Mouse (Mus musculus): Measurements from ENCODE around the gene Tbc1d14.

Gene Tbc1d14

DNA sequence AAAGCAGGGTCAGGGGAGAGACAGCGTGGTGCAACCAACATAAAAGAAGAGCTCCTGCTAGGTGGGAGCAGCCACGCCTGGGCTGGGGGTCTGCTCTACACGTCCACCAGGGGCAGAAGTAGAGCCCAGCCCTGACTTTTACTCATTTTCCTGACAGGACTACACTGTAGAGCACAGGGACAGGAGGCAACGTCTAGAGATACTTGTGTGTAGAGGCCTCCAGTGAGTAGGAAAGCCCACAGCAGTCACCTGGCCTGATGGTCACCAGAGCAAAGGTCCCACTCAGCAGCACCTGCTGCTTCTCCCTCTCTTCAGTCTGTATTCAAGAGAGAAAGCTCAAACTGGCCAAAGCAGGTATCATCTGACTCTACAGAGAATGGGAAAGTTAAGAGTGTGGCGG lies 87.4 kb downstream of the Tbc1d14 start:
- no peak for DNase-seq (ENCODE audit: low spot score)

DNA sequence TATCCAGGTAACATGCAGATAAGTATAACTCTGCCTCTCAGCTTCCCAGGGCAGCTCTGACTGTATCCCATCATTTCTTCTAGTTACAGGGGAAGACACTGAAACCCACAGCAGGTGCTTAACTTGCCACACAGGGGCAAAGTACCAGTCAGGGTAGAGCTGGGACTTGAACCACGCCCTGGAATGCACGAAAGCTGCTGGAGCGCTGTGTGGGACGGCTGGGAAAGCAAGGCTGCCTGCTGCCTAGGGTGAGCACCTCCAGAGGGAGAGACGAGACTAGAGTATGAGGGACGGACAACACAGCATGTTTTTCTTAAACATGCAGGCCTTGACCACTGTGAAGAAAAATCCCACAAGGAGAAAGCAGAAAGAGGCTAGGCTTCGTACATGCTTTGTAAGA lies 87.8 kb downstream of the Tbc1d14 start:
- no peak for DNase-seq (ENCODE audit: low spot score)

DNA sequence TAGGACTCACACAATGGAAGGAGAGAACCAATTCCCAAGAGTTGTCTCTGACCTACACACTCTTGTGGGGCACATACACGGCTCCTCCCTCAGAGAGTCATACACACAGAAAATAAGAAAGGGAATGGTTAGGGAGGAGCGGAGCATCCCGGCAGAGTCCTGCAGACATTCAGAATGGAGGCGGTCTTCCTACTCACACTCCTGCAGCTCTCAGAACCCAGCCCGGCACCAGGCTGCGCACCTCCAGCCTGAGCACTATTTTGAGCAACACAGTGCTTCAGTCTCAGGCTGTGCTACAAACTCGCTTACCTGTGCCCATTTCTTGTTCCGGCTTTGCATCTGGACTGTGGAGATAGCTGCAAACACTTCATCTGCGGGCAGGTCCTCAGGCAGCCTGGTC lies 98.4 kb downstream of the Tbc1d14 start:
- no peak for DNase-seq (ENCODE audit: low spot score)

DNA sequence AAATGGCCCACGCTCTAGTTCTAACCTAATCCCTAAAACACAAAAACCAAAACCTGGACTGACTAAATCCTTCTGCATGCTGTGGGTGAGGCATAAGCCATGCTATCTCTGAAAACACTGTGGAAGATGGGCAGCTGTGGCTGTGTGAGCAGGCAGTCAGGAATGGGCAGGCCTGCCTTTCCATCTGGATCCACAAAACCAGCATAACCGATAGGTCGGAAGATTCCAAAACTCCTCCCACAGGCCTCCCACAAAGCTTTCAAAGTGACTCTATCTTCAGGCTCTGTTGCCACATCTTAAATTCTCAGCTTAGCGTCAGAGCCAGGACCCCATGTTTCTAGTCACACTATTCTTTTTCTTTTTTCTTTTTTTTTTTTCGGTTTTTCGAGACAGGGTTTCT lies 99.2 kb downstream of the Tbc1d14 start:
- DNase-seq (ENCODE audit: low spot score) = no peak

DNA sequence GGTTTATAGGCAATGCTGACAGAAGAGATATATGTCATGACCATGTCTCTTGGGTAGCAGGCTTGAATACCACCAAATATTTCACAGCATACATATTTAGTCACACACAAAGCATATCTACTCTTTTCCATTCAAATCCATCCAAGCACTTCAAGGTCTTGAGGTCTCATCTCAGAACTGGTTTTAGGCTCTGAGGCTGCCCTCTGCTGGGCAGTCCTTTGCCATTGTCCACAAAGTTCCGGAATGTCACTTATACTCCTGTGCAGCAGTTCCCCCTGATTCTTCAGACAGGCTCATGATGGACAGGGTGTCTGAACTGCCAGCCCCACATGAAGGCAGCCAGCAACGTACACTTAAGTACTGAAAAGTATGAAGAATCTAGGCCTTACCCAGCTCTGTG lies 103.9 kb downstream of the Tbc1d14 start:
- no peak for DNase-seq (ENCODE audit: low spot score)

DNA sequence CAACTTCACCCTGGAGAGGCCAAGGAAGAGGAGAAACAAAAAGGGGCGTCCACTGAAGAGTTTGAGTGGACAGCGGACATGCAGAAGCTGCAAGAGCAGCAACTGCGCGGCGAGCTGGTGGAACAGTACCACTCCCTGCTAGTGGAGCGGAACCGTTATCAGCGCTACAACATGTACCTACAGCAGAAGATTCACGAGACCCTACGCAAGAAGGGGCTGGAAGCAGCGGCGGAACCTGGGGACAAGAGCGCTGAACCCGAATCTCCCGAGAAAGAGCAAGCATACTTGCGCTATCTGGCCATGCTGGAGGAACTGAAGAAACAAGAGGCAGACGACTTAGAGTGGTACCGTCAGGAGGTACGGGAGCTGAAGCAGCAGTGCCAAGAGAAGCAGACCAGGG lies 107.8 kb downstream of the Tbc1d14 start:
- DNase-seq (ENCODE audit: low spot score) = no peak

DNA sequence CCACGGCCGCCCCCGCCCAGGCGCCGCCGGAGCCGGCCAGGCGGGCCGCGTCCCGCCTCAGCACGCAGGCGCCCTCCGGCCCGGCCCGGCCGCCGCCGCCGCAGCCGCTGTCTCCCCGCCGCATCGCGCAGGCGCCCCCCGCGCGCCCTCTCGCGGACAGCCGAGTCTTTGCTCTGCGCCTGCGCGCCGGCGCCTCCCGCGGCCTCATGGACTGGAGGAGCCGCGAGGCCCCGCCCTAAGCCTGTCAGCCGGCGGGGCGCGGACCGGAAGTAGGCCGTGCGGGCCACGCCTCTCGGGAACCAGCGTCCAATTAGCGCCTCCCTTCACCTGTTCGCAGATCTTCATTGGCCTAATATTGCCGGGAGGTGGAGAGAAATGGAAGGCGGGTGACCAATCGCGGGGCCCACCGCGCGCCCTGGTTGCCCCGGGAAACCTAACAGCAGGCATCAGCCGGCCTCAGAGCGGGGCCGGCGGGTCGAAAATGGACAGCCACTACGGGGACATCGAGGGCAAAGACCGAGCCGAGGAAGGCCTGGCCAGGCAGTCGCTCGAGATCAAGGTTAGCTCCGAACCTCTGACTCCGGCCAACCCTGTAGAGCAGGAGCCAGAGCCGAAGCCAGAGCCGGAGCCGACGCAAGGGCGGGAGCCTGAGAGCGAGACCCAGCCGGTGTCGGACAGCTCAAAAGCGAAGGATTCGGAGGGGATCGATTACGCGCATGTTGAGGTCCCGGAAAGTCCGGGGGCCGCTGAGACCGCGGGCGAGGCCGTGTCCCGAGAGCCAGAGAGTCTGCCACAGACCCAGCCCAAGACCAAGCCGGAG lies 108.7 kb downstream of the Tbc1d14 start, which contains the start of the genes Tada2b and Ccdc96:
Tada2b (minus strand) TSS at position 115 of the 820 bp plus-strand sequence.
Ccdc96 (plus strand) TSS at position 418 of the 820 bp plus-strand sequence.
- peak; percentile 95 for DNase-seq (ENCODE audit: low spot score)

DNA sequence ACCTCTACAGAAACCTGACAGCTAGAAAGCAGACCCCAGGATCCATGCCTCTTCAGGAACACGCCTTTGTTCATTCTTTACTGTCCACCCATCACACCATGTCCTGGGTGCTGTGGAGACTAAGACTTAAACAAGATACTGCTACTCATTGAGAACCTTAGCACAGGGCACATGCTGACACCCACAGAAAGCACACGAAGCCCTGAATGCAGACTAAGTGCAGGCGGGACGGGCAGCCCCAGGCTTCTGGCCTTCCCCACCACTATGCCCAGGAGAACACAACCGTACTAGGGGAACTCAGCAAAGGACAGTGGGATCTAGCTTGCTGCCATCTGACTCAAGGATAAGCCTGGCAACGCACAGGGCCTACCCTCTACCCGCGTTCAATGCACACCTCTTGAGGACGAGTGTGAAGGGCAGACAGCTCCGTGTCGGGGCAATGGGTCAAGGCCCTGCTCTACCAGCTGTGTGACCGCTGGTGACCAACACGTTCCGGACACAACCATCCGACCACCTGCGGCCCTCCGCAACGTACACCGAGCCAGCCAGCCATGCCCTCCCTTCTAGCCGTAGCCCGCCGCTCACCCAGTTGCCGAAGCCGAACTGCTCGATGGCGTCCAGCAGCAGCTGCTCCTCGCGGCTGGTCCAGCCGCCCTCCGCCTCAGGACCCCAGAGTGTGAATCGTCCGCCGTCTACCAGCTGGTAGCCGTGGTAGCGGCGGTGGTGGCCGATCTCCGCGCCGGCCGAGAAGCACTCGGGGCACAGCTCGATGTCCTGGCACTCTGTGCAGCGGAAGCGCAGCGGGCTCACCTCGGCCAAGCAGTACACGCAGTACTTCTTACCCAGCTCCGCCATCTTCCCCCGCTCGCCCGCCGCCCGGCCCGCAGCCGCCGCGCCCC lies 109.6 kb downstream of the Tbc1d14 start:
- DNase-seq (ENCODE audit: low spot score) = peak; percentile 42

DNA sequence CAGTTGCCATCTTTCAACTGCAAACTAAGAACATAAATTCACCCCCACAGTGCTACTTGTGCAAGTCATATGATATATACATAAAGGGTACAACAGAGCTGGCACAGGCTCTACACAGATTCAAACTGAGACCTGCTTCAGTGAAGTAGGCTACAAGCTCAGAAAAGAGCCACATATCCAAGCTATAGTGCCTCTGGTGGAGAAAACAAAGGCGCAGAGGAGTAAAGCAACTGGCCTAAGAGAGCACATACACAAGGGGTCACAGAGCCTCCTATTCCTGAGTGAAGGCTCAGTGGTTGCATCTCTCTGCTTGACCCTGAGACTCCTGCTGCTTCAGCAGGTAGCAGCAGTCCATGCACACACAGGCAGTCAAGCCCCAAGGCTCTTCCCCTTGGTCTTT lies 112.0 kb downstream of the Tbc1d14 start:
- DNase-seq (ENCODE audit: low spot score) = no peak

DNA sequence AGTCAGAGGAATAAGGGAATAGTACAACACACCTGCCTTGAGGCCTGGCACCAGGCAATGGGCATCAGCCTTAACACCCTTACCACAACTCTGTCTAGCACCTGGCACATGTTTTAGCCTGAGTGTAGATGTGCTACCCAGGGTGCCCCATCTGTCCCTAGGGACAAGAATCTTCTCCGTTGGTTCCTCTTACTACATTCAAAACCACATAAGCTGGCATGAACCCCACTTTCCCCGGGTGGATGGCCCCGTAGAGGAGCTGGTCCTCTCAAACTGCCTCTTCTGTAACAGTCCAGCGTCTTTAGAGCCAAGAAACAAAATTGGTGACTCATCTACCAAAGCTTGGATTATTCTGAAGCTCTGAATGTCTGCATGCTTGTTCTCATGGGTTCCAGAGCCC lies 112.7 kb downstream of the Tbc1d14 start:
- DNase-seq (ENCODE audit: low spot score) = no peak

DNA sequence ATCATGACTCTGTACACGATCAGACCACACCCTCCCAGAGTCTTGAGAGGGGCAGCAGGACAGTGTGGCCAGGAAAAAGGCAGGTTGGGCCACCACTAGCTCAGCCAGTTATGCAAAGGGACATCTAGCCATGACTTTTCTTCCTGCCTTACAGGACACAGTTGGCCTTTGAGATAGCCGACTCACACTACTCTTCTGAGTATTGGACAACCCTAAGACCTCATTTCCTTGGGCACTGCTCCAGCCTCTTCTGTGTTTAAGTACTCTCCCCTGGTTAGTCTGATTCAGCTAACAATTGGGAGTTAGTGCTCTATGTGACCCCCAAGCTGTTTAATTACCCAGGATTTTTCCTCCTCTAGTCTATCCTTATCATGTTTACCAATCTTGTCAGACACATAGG lies 113.3 kb downstream of the Tbc1d14 start:
- DNase-seq (ENCODE audit: low spot score) = no peak

DNA sequence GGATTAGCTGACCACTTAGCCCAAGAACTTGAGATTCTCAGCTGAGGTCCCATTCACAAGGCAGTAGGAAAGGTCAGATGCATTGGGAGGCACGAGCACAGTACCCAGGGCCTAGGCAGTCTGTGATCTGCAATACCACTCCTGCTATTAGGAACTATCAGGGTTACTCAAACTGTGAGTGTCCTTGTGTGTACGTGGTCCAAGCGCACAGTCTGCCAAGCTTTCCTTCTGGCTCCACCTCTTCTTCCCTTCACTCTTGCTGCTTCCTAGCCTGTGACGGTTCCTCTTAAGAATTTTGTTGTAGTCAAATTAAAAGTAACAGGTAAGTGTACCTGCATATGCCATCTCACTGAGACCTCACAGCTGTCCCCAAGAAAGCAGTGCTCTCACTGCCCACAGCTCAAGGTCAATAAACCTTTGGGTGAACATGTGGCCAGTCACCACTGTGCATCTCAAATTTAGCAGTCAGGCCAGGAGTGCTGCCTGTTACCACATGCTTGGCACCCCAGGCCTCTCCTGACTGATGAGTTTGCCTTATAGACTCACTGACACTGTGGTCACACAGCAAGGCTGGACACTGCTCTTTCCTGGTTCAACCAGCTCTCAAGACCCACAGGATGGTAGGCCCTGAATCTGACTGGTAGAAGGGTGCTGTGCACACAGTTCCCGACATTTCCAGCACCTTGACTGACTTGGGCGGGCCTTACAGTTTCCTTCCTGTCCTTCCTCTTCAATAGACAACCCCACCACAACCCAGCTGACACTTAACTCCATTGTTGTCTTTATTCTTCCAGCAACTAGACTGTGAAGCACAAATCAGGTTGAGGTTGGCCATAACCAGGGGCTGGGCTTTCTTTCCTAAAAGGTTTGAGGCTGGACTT lies 114.3 kb downstream of the Tbc1d14 start:
- no peak for DNase-seq (ENCODE audit: low spot score)

DNA sequence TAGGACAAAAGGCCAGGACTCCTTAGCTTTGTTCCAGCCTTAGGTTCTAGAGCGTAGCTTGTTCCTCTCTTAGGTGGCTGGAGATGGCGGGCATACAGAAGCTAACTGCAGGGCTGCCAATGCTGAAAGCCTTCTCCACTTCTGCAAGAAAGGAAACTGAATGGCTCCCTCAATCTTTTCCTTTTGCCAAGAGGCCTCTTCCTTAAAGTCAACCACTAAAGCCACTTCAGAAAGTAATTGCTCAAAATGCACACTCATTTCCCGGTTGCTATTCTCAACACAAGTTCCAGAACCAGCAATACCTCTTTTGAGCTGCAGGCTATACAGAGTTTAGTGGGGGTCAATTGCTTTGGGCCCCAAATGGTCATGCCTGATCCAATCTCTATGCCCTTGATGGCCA lies 115.6 kb downstream of the Tbc1d14 start:
- no peak for DNase-seq (ENCODE audit: low spot score)

DNA sequence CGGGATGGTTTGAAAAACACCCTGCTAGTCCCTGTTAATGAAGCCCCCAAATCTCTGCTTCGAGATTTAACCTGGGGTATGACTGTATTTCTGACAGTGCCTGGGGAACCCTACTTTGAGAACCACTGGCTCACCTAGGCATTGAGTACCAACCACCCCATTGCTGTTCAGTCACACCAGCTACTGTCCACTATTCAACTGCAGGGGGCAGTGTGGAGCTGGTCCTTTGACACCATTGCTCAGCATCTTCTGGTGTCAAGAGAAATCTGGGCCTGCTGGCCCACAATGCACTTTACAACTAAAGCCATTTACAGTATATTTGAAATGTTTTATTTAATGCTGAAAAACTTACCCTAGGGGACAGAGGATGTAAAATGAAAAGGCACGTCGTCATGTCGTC lies 118.8 kb downstream of the Tbc1d14 start:
- DNase-seq (ENCODE audit: low spot score) = peak; percentile 58

DNA sequence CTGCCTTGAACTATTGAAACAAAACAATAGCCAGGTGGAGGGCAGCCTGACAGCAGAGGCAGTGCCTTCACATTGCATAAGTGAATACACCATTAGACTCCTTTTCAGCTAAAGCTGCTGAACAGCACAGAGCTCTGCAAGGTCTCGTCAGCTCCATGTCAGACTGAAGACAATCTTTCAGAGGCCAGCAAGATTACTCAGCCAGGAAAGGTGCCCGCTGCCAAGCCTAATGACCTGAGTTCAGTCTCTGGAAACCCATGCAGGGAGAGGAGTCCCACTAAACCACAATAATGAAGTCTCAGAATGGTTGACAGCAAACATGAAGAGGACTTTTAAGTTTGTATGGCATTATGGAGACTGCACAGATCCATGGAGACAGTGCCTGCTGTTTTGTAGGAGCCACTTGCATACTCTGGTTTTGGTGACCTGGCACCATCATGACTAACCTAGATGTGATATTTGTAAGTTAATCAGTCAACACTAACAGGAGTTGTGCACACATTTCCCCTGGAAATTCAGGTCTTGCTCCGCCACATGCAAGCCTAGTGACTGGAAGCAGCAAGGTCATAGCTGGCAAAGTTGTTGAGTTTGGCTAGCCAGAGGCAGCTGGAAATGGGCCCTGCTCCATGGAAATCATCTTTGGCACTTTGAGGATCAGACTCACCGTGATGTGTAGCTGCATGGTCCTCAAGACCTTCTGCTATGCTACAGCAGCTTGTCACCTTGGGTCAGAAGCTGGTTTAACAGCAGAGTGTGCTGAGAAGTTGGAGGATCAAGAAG lies 120.0 kb downstream of the Tbc1d14 start:
- DNase-seq (ENCODE audit: low spot score) = no peak

DNA sequence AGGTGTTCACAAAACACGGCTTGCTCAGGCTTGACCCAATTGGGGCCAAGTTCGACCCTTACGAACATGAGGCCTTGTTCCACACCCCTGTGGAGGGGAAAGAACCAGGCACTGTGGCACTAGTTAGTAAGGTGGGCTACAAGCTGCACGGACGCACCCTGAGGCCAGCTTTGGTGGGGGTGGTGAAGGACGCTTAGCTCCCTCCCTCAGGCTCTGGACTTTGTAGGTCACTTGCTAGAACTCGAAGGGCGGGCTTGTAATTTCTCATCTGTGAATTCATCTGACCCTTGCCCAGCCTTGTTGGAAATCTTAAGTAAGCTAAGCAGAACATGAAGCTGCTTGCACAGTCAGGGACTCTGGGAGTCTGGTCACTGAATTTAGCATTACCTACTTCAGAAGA lies 121.9 kb downstream of the Tbc1d14 start:
- no peak for DNase-seq (ENCODE audit: low spot score)

DNA sequence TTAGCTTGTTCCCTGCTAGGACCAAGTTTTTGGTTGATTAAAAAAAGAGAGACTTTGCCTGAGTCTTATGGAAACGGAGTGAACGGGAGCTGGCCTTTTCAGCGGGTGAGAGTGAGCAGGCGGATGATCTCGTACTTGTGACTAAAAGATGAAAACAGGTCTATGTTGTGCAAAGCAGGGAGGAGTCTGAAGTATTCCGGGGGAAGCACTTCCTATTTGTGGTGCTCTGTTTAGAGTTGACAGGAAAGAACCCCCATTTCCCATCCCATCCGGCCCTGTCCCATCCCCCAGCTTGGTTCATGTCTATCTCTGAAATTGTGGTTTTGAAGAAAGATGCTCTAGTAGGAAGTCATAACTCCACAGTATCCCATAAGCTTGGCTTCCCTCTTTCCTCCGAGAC lies 127.2 kb downstream of the Tbc1d14 start:
- no peak for DNase-seq (ENCODE audit: low spot score)

DNA sequence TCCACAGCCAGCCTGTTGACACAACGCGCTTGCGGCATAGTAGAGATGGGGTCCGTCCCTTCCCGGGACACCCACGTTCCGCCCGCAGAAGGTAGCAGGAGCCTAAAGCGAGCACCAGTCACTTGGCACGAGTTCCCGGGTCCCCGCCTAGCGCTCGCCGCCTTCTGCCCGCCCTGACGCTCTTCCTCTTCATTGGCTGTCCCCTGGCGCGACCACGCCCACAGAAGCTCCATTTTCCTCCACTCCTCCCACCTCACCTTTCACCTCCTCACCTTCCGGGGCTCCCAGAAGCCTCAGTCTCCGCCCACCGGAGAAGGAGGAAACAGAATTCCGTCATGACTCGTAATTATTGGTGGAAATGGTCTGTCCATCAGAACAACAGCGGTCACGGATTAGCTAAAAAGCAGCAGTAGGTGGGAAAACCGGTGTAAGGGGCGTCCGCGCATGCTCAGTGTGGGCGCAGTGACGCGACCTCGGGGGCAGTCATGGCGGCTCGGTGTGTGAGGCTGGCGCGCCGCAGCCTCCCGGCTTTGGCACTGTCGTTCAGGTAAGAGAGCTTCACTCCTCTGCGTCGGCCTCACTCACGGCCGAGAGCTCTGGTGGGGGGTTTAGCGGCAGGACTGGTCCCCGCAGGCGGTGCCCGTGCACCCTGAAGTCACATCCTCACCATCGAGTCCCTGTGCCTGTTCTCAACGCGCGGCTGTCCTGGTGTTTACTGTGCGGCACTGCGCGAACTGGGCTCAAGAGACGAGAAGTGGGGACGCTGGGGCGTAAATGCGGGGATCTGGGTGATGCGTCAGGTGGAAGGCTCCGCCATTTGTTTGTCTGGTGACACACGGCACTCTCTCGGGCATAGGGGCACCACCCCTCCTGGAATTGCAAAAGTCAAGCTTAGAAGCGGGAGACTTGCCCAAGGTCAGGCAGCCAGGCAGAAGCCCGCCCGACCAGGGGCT lies 128.1 kb downstream of the Tbc1d14 start, which contains the start of gene Grpel1:
Grpel1 (plus strand) TSS at position 290 of the 953 bp plus-strand sequence.
- peak; percentile 95 for DNase-seq (ENCODE audit: low spot score)

DNA sequence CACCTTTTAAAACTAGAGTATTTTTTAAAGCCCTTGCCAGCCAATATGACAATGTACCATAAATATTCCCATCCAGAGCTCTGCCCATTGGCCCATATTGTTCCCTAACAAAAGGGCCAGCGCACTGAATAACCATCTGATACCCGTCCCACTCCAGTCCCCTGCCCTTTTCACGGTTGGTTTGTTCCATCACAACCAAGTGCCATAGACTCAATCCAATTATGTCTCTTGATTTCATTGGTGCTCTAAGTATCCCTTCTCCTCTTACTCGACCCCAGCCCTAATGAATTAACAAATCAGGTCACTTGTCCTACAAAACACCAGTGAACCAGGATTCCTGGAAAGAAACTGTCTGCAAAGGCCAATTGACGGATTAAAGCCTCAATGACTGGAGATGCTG lies 129.7 kb downstream of the Tbc1d14 start:
- DNase-seq (ENCODE audit: low spot score) = no peak

DNA sequence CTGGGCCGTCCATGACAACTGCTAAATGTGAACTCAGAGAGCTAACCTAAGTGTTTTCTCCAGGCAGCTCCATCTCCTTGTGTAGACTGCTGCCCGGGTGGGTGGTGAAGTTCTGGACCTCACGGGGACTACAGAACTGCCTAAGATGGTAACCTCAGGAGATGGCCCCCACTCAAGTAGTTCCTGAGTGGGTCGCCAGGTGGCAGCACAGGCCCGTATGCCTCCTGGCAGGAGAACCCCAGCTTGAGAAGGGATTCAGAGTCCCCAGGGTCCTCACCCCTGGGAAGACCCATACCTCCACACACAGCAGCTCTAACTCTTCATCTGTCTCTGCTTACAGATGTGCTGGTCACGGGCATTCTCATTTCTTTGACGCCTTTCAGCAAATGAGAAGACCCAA lies 130.3 kb downstream of the Tbc1d14 start:
- peak; percentile 83 for DNase-seq (ENCODE audit: low spot score)
